Mouse (Mus musculus) megakaryocyte progenitor cell, adult 5-6 weeks (primary cell): ENCODE measurements at regions not wholly inside any gene's neighbourhood (a gene's known extent, or its start where the extent isn't known, plus 50 kb on each side); places are given as distances from the start of the nearest gene placed in this dataset.
A peak's percentile ranks its signal among the peaks of the same experiment; 100 is the strongest.

Experiments
- ATAC-seq: replicated peaks from 2 replicates; pipeline ENCODE4 v1.8.0; 2016; ENCODE audit warnings: mild to moderate bottlenecking, moderate TSS enrichment, inconsistent platforms; ENCODE audit not compliant: poor library complexity

DNA sequence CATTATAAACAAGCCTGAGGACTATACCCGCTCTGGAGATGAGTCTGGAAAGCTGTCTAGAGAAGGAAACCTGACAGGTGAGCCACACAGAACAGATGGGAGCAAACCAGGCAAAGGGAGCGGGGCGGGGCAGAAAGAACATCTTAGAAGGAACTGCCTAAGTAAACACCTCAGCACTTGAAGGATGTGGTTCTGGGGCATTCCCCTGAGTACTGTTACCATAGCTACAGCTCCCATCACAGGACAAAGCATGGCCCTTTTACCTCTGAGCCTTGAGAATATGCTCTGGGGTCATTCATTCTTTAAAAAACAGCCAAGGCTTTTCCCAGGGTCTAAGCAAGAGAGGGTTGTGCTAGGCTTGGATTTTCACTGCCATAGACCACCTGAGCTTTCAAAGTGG lies 127.6 kb downstream of the Rpap3 start:
- ATAC-seq, result no peak

DNA sequence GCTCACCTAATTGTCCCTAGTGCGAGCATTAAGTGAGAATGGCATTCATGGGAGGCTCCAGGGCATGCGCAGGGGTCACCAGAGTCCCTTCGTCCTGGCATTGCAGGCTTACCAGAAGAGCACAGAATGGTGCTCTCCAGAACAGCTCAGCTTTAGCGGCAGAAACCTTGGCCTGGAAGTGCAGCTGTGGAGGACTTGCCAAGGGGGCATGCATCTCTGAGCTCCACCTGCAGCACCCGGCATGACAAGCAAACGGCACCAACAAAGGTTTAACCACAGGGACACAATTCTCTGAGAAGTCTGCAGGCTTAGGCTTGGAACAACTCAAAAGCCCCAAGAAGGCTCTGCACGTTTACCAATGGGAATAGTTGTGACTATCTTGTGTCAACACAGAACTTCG lies 128.4 kb downstream of the Rpap3 start:
- ATAC-seq, result no peak

GRCm38 (mm10) chr15:97572639-97573038 lies 133.0 kb downstream of the Rpap3 start:
- ATAC-seq, result no peak

- no peak for ATAC-seq
Observed at GRCm38 (mm10) chr15:97571885-97572284, 133.7 kb downstream of the Rpap3 start.

DNA sequence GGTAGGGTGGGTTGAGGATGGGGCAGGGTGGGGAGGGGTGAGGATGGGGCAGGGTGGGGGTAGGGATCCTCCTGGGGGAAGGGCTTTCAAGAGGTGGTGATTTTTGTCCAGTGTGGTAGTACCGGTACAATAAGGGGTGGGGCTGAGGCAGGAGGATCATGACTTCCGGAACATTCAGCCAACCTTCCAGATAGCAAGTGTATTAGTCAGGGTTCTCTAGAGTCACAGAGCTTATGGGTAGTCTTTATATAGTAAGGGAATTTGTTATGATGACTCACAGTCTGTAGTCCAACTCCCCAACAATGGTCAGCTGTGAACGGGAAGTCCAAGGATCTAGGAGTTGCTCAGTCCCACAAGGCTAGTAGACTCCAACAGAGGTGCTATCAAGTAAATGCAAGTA lies 145.5 kb downstream of the Rpap3 start:
- ATAC-seq, result no peak

DNA sequence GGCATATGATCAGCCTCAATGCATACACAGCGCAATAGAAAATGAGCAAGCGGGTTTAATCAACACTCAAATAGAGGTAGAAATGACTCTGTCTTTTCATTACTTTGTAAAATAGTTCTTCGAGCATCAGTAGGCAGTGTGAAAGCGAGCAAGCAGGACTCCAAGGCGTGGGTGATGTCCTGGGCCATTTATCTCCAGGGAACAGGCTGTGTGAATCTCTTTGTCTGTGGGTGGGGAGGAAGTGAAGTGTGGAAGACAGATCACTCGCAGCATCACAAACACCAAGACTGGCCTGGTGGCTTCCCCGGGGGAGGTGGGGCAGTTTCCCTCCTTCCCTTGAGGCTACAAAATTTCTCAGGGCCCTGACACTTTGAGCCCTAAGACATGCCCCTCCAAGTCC lies 146.9 kb downstream of the Rpap3 start:
- ATAC-seq, result no peak

GRCm38 (mm10) chr15:97548354-97548753 lies 157.3 kb downstream of the Rpap3 start:
- ATAC-seq, result no peak

GRCm38 (mm10) chr15:97545034-97545433 lies 160.6 kb downstream of the Rpap3 start:
- 0 out of 2 replicates have a peak, but pooled peaks have one; percentile 26 for ATAC-seq

DNA sequence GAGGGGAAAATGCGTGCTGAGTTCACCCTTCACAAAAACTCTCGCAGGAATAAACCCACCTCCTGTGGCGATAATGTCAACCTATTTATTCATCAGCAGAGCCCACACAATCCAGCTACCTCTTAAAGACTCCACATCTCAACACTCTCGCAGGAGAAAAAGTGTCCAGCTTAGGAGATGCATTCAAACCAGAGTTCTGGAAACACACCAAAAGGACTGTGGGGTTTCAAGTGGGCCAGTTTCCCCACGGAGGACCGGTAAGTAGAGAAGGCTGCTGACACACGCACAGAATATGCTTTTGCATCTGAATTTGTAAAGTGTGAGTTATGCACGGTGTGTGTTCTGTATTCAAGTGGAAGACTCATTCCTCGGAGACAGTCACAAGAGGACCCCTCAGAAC lies 164.0 kb downstream of the Rpap3 start:
- no peak for ATAC-seq

- ATAC-seq, result no peak
Observed at GRCm38 (mm10) chr15:97536145-97536544, 169.5 kb downstream of the Rpap3 start.

DNA sequence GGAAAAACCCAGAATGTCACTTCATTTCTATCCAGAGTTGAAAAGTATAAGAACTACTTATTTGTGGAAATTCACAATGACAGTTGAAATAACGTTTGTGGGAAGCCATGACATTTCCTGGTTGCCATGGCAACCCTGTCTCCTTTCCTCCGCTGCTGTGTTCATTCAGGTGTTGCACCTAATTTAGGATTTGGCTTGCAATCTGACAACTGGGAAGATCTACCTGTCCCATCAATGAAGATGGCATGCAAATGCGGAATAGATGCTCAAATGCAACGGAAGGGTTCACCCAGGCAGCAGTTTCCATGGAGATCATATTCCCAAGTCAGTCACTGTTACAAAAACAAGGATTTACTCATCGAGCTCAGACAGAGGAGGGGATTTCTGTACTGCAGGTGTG lies 170.7 kb downstream of the Rpap3 start:
- ATAC-seq, result no peak

- 0 out of 2 replicates have a peak, but pooled peaks have one; percentile 23 for ATAC-seq
Observed at GRCm38 (mm10) chr15:97533553-97534291, 171.9 kb downstream of the Rpap3 start.

DNA sequence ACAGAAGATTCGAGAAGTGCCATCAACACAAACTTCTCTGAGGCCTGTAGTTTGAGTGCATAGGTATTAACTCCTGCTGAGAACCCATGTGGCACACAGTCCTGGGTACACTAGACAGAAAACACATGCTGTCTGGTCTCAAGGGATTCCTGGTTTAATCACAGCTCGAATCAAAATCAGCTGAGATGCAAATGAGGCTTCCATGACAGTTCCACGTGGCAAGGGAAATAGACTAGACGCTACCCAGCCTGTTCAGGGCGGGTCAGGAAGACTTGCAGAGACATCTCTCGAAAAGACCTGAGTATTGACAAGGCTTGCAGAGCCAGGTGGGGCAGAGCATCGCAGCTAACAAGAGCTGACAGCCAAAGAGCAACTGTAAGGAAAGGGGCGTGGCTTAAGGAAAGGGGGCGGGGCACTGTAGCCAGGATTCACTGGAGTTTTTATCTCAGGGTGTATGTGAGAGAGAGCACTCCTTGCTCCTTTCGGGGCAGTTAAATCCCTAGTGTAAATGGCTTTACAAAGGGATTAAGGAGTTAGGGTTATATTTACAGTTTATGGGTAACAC lies 173.2 kb downstream of the Rpap3 start:
- ATAC-seq, result 0 out of 2 replicates have a peak, but pooled peaks have one; percentile 23

DNA sequence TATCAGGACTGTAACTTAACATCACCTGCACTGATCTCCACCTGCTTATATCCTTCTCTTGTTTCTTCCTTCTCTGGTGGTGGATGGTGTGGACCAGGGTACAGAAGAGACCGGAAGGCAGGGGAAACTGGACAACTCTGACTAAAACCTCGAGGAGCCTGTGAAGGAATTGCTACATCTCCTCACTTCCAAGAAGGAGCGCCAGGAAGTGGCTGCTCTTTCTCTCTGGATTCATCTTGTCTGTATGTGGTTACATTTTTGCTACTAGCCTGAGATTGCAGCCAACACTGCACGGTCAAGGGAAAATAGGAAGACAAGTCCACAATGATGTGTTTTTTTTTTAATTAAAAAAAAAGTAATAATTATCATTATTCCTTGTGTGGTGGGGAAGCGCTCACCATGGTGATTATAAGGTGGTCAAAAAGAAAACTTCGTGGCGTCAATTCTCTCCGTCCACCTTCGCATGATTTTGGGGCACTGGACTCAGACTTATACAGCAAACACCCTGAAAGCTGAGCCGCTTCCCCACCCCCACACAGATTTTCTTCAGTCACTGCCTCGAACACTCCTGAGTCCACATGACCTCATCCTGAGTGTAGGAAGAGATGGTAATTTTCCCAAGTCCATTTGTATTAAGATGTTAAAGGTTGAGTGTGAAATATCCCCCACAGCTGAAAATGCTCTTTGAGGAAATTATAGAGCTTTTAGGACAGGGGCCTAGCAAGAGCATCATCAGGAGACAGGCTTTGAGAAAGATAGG lies 177.2 kb downstream of the Rpap3 start:
- ATAC-seq, result no peak

DNA sequence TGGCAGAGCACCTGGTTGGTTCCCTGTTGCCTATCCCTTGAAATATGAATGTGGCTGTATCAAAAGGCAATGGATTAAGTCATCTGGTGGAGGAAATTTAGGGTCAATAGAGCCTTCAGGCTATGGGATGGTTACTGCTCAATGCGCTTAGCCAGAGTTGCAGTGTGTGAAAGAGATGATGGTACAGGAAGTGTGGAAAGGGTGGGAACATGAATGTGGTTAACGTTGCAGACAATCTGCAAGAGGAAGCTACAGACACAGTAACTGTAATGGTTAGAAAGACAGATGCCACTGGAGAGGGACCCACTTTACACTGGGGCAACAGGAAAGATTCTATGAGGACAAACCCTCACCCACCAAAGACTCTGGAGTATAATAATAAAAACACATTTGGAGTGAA lies 185.2 kb downstream of the Rpap3 start:
- ATAC-seq, result peak; percentile 93

DNA sequence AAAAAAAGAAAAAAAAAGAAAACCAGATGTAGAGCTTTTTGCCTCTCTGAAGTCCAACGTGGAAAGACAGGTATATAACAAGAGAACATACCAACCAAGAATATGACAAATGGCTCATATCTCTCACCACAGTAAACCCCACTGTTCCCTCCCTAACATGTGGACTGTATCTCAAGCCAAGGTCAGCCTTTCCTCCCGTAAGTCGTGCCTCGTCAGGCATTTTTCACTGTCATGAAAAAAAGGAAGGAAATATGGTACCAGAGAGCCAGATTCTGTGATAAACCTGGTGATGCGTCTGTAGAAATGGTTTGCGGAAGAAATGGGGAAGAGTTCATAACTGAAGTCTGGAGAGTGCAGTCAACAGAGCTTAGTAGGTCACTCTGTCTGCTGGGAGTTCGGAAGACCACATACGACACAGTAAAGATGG lies 185.7 kb downstream of the Rpap3 start:
- peak; percentile 62 for ATAC-seq

- ATAC-seq, result no peak
Observed at GRCm38 (mm10) chr15:97517926-97518325, 187.7 kb downstream of the Rpap3 start.

- no peak for ATAC-seq
Observed at GRCm38 (mm10) chr15:97517188-97517587, 188.4 kb downstream of the Rpap3 start.

GRCm38 (mm10) chr15:97515773-97516172 lies 189.9 kb downstream of the Rpap3 start:
- no peak for ATAC-seq

DNA sequence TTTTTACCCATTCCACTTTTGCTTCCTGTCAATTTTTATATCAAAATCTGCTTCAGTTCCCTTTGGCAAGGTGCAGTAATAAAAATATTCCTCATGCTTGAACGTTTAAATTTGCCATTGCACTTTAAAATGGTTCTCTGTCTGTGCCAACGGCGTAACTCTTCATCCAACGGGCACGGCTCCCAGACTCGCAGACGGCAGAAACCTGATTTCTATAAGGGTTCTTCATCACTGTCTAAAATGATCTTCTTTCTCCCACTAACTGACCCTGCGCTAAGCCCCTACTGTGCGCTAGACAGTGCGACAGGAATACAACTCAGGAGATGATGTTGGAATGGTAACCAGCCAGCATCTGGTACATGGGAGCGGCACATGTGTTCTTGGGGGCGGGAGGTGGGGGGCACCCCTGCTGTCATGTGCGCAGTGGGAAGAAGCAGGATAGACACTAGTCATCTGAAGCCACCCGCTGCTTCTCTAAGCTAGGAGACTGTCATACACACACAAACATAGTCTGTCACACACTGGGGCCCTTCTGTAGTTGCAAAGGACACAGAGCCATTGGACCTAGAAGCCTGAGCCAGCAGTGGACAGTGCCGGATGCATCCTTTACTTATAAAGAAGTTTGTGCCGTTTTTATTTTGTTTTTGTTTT lies 197.8 kb downstream of the Rpap3 start:
- ATAC-seq, result no peak

DNA sequence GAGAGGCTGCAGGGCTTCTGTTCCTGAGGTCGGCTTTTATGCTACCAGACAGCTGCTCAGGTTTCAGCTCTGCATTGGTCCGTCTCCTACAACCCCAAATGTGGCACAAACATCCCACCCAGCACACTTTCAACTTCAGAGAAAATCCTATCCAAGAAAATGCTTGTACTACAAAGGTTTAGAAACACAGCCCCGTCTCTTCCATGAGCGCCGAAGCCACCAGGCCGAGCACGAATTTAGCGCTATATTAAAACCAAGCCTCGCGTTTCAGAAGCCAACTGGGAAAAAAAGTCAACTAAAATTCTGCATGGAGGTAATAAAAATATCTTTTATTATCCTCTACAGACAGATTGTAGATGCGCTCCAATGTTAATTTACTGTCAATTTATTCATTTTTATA lies 198.4 kb downstream of the Rpap3 start:
- ATAC-seq, result no peak
